Mouse (Mus musculus) left cerebral cortex, postnatal 36 days (tissue): ENCODE results near the gene Gls. TPM values are rescaled to one million over a fixed set of nuclear protein-coding genes. Genes with fewer than 3 reads are reported as not detected.

Experiments used
- DNase-seq, 2 experiments: peaks; one replicate each; pipeline ENCODE4 v3.0.0; 2021 to 2022; ENCODE audit warnings: low spot score in 2 of 2, mixed read lengths in 1 of 2
- intact Hi-C: fragments of 180-260 bp; cut with DNase I; formaldehyde crosslinking; loops from one replicate; pipeline ENCODE4 v1.15.1; 2025
- total RNA-seq, 2 experiments: library from RNA; stranded (reverse); gene quantifications; 2 replicates each; pipeline ENCODE4 v1.2.3; 2021

Gls gene
- total RNA-seq, 2 experiments from 2014 or later: 331 to 391 TPM

DNA sequence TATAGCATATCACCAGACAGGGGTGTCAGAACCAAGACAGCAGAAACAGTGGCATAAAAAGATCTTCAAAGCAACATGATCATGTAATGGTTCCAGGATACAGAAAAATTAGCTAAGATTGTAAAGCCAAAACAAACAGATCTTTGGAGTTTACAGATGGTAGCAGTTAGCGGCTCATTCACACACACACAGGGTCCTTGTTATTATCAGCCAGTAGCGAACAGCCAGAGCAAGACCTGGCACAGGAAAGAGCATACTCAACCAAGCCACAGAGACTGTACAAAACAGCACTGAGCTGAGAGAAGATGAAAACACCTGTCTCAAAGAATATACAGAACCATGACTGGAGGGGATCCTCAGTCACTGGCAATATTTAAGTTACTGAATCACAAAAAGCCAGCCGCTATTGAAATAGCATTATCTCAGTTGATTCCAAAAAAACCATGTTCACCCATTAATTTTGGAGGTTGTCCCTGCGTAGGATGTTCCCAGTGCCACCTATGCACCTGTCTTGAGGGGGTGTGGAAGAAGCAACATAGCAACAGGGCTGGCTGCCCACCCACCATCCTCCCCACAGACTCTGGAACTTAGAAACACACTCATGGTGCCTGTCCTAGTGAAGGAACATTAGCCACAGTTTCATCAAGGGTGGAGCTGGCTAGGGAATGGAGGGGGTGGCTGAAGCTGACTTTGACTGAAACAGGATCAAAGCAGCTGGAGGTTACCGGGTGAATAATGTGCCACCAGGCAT, 69.2 kb downstream of the Gls start:
- intact Hi-C loops: no loop called here
- no peak for DNase-seq

DNA sequence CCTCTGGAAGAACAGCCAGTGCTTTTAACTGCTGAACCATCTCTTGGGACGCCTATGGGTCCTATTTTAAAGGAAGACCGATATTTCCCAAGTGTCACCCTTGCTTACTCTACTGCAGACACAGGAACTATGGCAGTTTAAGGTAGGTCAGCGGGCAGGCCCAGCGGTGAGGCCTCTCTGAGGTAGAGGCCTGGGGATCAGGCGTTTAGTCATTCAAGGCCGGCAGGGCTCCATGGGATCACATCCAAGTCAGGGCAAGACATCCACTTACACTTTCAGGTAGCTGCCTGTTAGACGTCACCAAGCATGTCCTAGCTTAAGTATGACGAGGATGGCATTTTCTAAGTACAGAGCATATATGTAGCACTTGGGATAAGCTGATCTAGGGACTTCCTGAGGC, 71.9 kb downstream of the Gls start:
- intact Hi-C loops: no loop called here
- DNase-seq: no peak

DNA sequence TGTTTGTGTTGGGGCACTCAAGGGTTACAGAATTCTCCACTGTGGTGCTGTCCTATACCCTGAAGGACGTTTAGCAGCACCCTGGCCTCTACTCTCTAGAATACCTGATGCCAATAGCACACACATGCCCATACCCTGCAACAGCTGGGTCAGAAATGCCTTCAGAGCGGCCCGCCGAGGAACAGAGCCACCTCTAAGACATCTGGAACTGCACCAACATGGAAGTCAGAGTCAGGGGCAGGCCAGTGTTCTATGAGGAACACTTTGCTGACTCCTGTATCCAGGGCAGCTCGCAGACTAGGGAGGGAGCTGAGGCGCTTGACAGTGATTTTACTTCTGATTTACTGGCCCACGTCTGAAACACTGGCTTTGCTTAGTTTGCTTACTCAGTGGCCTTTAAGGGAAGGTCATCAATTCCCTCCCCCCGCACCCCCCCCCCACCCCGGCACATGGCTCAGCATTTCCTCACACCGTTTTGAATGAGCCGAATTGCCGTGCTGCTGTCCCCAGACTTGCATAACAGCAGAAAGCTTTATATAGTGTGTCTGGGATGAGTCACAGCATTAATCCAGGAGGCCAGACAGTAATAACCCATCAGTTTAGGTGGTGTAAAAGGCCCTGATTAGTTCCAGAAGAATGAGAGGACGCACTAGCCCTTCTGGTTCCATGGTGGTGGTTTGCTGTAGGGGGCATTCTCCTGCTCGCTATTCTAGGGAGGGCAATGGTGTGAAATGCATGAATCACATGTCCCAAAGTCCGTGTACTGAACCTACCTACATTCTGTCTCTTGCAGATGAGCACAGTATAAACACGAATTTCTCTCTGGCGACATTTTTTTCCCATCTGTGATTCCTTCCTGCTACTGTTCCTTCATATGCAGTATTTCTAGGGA, 74.3 kb downstream of the Gls start:
- peak; percentile 65 to 69 for DNase-seq
- intact Hi-C loops: loop anchor here (5.0 kb wide), 1 partner anchor 74 kb away; the partner anchor contains the start of gene Gls

DNA sequence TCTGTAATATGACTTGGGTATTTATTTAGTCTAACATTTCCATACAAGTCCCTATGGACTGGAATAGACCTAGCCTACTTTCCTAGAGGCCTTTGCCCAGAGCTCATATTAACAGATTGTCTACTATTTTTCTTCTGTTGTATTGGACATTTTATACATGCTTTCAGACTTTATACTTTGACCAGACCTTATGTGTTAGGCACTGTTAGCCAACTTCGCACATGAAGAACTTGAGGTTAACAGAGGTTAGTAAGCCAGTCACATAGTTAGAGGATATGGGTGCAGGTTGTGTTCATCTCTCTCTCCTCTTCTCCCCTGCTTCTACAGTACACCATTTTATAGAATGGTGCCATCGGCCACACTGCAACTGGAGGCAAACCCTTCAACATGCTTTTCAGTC, 75.0 kb downstream of the Gls start:
- intact Hi-C loops: loop anchor here (5.0 kb wide), 1 partner anchor 74 kb away; the partner anchor contains the start of gene Gls
- DNase-seq: no peak

DNA sequence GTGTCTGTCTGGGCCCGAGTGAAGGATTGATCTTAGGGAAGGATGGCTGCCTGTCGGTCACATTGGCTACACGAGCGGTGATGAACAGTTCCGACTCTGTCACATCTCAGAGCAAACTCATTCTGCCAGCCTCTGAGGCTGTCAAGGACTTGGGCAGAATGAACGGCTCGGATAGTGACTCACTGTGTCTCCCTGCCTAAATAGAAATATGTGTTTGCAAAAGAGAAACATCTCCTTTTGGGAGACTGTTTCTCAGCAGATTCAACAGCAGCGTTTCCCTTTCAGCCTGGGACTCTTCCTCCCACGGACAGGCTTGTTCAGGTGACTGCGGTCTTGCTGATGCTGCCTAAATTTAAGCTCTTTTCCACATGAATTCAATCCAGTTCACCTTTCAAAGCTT, 76.7 kb downstream of the Gls start:
- intact Hi-C loops: loop anchor here (5.0 kb wide), 1 partner anchor 76 kb away; the partner anchor contains the start of gene Gls
- no peak for DNase-seq

DNA sequence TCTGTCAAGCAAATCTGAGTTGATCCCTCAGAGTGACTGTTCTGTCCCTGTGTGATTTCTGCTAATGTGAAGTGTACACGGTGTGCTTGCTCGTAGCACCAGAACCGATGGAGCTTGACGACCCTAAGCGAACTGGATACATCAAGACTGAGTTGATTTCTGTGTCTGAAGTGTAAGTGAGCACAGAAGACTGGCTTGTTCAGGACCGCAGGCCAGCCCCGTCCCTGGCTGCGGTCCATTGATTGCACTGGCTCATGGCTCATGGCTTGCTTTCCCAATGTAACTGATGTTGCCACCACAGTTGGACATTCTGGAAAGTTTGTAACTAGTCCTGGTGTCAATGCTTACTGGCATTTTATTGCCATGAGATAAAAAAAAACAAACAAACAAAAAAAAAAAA, 78.1 kb downstream of the Gls start:
- intact Hi-C loops: loop anchor here (5.0 kb wide), 1 partner anchor 77 kb away; the partner anchor contains the start of gene Gls
- DNase-seq: no peak

DNA sequence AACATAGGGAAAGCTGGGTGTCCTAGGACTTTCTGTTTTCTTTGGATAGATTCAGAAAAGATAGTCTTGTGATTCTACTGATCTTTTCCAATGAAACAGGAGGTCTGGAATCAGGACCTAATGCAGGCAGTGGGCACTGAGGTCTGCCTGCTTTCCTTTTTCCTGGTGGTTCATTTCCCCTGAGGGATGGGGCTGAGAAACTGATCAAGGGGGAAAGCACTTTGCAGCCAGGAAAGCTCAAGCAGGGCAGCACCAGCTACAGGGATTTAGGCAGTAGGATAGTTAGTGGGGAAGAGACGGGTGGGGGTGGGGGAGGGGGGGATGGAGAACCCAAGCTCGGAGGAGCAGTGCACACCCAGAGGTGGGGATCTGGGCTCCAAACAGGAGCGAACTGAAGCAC, 80.1 kb downstream of the Gls start:
- no peak for DNase-seq
- intact Hi-C loops: no loop called here

DNA sequence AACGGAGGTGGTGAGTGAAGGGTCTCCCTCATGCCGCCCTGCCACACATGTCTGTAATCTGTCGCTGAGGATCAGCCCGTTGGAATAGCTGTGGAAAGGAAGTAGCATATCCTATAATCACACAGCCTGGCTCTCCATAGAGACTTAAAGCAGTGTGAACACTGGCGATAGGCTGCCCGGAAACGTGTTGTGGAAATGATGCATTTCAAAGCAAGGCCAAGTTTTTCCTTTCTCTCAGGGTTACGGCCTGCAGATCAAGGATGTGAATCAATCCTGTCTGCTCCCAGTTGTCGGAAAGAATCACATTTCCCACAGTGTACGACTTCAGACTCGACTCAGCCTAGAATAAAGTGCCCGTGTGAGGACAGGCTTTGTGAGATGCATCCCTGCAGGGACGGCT, 80.7 kb downstream of the Gls start:
- intact Hi-C loops: no loop called here
- DNase-seq: no peak

DNA sequence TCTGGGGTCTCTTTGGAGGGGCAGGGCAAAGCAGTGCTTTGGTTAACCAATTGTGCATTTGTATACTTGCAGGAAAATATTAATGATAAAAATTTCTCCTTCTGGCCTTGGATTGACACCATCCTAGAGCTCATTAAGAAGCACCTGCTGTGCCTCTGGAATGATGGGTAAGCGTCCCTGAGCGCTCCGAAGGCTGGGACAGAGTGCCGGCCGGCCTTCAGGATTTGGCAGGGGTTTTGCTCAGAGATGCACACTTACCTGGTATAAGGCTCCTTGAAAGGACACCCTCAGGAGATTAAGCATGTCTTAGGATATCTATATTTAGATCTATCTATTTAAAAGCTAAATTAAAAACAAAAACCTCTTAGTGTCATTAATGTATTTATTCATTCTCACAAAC, 81.9 kb downstream of the Gls start:
- intact Hi-C loops: no loop called here

DNA sequence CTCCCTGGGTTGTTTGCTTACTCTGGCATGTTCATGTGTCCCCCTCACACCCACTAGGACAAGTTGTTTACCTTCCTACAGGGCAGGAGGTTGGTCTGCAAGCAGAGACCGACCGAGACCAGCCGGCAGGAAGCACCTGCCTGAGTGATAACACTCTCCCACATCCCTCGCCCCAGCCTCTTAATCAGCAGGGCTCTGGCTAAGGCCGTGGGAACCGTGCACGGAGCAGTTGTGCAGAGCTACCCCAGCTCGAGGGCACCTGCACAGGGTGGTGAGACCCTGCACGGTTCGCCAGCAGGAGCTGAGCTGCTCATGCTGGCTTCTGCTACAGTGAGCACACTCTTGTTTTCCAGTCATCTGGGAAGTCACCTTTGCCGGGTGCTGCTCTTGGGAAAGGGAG, 82.4 kb downstream of the Gls start:
- DNase-seq: no peak
- intact Hi-C loops: no loop called here

More for the DNA sequence above, 81.9 kb downstream of the Gls start:
- DNase-seq: no peak

DNA sequence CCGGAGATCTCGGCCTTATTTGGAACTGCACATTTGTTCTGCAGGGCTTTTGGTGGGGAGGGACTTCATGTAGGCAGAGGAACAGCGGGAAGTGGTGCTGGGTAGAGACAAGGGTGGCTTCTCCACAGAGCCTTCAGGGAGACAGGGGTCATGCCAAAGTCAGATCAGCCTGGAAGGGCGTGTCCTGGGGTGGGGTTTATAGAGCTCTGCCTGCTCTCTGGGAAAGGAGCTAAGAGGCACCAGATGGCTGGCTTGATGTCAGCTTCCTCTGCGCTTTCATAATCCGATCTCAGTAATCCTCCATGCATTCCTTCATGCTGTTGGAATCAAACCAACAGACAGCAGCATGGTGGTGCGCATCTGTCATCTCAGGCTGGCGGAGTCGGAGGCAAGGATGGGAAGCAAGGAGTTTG, 83.1 kb downstream of the Gls start:
- intact Hi-C loops: loop anchor here (5.0 to 10.0 kb wide), 4 partner anchors 115 to 485 kb away; partner anchors contain the start of gene Nemp2
- peak; percentile 61 to 70 for DNase-seq

DNA sequence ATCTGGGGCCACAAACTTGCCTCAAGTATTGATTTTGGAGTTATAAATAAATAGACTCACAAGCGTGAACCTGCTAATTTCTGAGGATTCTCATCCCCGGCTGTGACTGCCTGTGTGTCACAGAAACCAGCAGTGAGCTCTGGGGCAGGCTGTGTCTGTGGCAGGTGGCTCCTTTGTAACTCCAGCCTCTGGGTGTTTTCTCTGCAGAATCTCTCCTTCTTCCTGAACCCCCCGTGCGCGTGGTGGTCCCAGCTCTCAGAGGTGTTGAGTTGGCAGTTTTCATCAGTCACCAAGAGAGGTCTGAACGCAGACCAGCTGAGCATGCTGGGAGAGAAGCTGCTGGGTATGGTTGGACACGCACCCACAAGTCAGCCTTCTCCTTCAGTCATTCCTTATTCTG, 84.3 kb downstream of the Gls start:
- DNase-seq: no peak
- intact Hi-C loops: loop anchor here (5.0 to 10.0 kb wide), 4 partner anchors 116 to 486 kb away; partner anchors contain the start of gene Nemp2

DNA sequence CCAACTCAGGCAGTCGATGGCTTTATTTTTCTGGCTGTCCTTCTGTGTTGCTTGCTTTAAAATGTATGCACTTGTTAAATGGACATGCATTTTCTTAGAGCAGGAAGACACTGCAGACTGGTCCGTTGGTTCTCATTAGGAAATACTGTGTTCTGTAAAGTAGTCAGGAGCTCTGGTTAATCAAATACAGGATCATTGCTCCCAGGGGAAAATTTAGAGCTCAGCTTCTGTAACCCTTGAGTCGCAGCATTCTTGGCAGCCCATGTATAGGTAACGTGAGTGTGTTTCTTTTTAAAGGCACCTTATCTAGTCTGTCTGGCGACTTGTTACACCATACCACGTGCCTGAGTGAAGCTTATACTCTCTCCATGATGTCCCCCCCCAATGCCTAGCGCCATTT, 84.9 kb downstream of the Gls start:
- intact Hi-C loops: loop anchor here (5.0 to 10.0 kb wide), 4 partner anchors 117 to 487 kb away; partner anchors contain the start of gene Nemp2

DNA sequence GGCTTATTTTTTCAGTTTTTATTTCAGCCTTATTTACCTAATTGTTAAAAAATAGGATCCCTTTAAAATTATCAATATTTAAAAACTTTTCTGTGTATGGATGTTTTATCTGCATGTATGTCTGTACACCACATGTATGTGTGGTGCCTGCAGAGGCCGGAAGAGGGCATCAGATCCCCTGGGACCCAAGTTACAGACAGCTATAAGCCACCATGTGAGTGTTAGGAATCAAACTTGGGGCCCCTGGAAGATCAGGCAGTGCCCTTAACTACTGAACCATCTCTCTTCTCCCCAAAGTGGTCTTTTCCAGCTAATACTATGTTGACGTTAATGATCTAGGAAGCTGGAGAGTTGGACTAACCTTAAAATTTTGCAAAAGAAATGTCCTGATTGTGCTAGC, 85.6 kb downstream of the Gls start:
- intact Hi-C loops: loop anchor here (5.0 to 10.0 kb wide), 4 partner anchors 117 to 487 kb away; partner anchors contain the start of gene Nemp2
- no peak for DNase-seq

More for the DNA sequence above, 84.9 kb downstream of the Gls start:
- DNase-seq: no peak

DNA sequence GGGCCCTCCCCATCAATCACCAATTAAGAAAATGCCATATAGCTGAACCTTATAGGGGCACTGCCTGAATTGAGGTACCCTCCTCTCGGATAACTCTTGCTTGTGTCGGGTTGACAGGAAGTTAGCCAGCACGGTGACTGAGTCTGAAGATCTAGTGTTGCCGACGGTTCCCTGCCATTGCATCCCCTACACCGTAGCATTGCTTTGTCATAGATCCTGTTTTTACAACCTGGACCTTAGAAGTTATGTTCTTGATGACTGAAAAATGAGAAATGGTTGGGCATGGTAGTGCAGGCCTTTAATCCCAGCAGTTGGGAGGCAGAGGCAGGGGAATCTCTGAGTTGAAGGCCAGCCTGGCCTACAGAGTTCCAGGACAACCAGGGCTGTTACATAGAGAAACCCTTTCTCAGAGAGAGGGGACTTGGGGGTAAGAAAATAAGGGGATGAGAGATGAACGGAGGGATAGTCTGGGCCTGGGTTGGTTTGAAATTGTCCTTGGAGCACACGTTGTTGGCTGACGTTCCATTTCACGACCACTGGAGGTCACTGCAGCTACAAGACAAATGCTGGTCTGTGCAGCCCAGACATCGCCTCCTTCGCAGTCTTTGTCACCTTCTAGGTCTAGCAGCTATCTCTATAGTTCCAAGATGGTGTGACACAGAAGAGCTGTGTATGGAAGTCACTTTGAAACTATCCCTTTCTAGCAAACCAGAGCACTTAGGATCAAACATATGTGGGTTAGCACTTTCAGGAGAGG, 86.6 kb downstream of the Gls start:
- DNase-seq: peak; percentile 39 to 59
- intact Hi-C loops: loop anchor here (5.0 to 10.0 kb wide), 4 partner anchors 118 to 488 kb away; partner anchors contain the start of gene Nemp2

DNA sequence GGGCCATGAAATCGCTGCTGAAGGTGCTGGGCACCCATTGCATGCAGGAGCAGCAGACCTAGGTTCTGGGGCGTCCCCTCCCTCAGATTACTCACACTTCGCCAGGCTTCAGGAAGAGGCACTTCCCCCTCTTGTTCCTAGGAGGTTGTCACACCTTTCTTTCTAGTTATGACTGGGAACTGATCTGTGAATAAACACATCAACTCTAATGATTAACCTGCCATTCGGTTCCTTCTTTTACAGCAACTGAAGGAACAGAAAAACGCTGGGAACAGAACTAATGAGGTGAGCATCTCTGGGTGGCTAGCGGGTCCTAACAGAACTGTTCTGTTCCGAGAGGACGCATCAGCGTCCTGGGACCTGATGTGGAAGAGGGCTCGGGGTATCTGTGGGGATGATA, 88.1 kb downstream of the Gls start:
- intact Hi-C loops: loop anchor here (5.0 to 10.0 kb wide), 4 partner anchors 120 to 490 kb away; partner anchors contain the start of gene Nemp2
- no peak for DNase-seq

DNA sequence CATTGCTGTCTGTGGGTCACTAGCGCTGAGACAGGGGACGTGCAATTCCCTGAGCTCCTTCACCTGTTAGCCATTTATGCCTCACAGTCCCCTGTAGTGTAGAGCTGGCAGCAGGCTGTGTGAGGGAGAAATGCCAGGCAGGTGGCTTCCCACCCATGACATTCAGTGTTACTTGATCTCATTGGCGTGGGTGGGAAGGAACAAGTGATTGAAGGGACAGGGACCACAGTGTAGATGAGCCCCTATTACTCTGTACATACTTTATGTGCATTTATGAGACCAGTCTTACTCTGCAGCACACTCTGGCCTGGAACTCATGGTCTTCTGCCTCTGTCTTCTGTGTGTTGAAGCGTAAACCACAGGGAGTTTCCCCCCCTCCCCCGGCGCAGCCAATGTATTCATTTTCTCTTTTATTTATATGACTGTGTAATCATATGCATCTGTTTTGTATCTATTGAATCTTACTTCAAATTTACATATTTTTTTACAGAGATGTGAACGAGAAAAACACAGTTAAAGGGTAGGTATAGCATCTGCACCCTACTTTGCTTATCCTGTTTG, 89.4 kb downstream of the Gls start:
- no peak for DNase-seq
- intact Hi-C loops: loop anchor here (10.0 kb wide), 2 partner anchors 121 to 491 kb away; partner anchors contain the start of gene Nemp2

DNA sequence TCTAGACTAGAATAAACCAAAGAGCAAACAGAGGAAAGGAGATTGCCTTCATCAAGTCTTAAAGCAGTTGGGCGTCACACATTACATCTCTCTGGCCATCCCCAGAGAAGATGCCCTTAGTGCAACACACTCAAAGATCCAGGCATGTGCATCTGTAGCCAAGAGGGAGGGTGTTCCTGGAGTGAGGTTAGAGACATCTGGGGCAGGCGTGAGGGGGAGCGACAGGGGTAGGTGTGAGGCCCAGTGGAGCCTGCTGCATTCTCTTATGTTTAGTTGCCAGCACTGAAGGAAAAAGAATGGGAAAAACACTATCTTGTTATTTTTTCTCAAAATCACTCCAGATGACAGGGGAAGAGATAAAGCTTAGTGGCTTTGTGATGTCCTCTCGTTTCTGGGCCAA, 89.8 kb downstream of the Gls start:
- intact Hi-C loops: loop anchor here (10.0 kb wide), 2 partner anchors 122 to 492 kb away; partner anchors contain the start of gene Nemp2
- no peak for DNase-seq

DNA sequence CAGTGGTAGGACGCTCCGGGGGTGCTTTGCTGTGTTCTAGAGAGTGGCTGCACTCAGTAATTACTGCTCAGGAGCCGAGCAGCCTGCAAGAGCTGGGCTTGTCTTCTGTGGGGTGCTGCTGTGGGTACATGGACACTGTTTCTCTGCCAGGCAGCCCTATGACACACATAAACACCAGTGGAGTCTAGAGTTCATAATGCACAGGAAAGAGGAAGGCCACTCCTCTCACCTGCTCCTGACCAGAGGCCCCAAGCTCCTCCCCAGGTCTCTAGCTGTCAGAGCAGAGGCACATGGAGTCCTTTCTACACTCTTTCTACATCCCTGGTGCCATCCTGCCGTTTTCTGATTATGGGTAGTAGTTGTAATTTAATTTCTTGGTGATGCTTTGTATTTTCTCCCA, 90.9 kb downstream of the Gls start:
- intact Hi-C loops: loop anchor here (10.0 kb wide), 2 partner anchors 123 to 493 kb away; partner anchors contain the start of gene Nemp2
- DNase-seq: no peak
